Mouse (Mus musculus): Measurements from ENCODE around the gene Xk. TPM values are rescaled to one million over a fixed set of nuclear protein-coding genes. Genes with fewer than 3 reads are reported as not detected.

Gene Xk
- polyA plus RNA-seq (2012; rRNA removed) = 3.4 and 3.5 TPM in 2 replicates

DNA sequence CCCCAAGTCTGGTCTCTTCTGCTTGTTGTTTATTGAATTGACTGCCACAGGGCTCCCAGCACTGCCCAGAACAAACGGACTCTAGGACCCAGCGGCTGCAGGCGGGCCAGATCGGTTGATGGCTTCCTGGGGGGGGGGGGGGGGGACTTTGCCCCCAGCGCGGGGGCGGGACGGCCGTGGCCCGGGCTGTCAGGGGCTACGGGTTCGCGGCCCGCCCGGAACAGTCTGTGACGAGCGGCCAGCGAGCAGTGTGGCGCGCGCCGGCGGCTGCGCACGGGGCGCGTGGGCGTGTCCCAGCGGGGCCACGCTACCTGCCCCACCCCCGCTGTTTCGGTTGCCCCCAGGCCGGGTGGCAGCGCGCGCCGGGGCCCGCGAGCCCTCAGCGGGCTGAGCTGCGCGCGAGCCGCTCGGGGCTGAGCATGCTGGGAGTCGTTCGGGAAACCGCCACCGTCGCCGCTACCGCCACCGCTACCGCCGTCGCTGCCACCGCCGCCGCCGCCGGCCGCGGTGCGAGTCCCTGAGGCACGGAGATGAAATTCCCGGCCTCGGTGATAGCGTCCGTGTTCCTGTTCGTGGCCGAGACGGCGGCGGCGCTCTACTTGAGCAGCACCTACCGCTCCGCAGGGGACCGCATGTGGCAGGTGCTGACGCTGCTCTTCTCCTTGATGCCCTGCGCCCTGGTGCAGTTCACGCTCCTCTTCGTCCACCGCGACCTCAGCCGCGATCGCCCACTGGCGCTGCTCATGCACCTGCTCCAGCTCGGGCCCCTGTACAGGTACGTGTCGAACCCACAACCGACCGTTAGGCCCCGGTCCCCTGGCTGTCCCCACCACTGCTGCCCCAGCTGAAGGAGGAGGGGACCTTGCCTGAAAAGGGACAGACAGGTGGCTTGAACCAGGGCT, at the start of gene Xk:
Xk (plus strand) TSS at position 297 of the 902 bp plus-strand sequence.

DNA sequence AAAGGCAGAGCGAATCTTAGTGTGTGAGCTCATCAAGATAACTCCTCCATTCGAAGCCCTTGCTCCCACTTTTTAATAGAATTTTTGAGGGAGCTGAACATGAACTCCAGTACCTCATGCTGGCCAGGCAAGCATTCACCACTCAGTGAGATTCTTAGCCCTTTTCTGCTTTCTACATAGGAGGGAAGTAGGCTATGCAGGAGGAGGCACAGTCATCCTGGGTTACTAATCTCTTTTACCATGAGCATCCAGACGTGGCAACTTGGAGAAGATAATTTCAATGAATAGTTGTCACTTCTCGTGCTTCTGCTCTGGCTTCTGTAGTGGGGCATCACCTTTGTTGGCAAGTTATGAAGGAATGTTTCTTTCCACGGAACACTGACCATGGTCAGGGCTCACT, 15.8 kb upstream of the Xk start, which contains the start of gene Gm14862:
Gm14862 (minus strand) TSS at position 134 of the 400 bp plus-strand sequence.

DNA sequence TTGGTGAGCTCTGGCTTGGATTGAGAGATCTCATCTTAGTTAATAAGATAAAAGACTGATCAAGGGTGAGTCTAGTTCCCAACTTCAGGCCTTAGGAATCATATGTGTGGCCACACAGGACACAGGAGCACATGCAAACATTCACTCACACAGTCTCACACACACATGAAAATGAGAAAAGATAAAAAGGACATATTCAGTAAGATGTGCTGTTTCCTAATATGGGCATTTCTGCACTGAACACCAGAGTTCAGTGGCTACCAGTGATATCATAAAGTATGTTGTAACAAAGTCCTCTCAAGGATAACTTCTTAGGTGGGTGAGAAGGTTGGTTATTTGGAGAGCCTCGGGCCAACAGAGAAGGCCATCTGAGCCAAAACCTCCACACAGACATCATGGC, 10.9 kb downstream of the Xk start, which contains the start of gene H2al1m:
H2al1m (plus strand) TSS at position 301 of the 400 bp plus-strand sequence.

GRCm38 (mm10) chrX:9350327-9350726, 77.8 kb downstream of the Xk start, which contains the start of gene H2al1k:
Gene H2al1k, plus strand, starts transcription at chrX:9350627.

Other genes starting within 250 kb of the Xk start
- not detected in 2 replicates for gene Fthl17e, start 239.3 kb upstream of the Xk start, polyA plus RNA-seq (2012; rRNA removed)
- gene Fthl17f, start 209.7 kb upstream of the Xk start, polyA plus RNA-seq (2012; rRNA removed) = not detected in 2 replicates
- not detected in 2 replicates for gene 4930402K13Rik, start 168.2 kb upstream of the Xk start, polyA plus RNA-seq (2012; rRNA removed)
- gene Lancl3, start 72.9 kb upstream of the Xk start, polyA plus RNA-seq (2012; rRNA removed) = 2.3 and 4.1 TPM in 2 replicates
- gene Gm14862, start 15.9 kb upstream of the Xk start, polyA plus RNA-seq (2012; rRNA removed) = not detected in 2 replicates
- not detected in 2 replicates for gene H2al1m, start 11.0 kb downstream of the Xk start, polyA plus RNA-seq (2012; rRNA removed)
- 0.57 TPM in 1 of 2 replicates, not detected in the other for gene H2al1k, start 77.9 kb downstream of the Xk start, polyA plus RNA-seq (2012; rRNA removed)
- 0.63 and 0.64 TPM in 2 replicates for gene Cybb, start 215.0 kb downstream of the Xk start, polyA plus RNA-seq (2012; rRNA removed)